Mouse (Mus musculus) G1E (cell line): ENCODE data around the gene Klf7.

ENCODE experiments used
- CTCF ChIP-seq: IDR thresholded peaks from 2 replicates; pipeline ENCODE4 v1.5.1; 2012; ENCODE audit warnings: low read depth, low read length, inconsistent platforms, mixed read lengths
- GATA1 ChIP-seq: IDR thresholded peaks from 2 replicates; pipeline ENCODE4 v1.6.1; 2012; ENCODE audit warnings: borderline replicate concordance, low read length, inconsistent platforms, mixed read lengths

DNA sequence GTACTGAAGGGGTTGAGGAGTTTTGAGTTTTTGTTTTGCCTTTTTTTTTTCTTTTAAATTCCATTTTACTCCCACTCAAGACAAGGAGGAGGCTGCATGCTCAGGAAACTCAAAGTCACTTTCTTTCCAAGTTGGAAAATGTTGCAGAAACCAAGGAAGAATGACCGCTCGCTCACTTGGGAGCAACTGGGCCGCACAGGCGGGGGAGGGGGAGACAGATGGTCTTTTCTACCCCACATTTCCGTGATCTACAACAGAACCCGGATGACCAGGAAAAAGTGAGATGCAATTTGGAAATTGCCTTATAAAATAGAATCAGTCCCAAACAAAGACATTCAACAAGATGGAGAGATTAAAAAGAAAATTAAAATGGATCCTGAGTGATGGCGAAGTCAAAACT is 14.6 kb downstream of the Klf7 start:
- no peak for TF ChIP-seq GATA1
- no peak for TF ChIP-seq CTCF
